Mouse (Mus musculus): Measurements from ENCODE around the gene Btbd35f11.
"Not testable (repeated sequence)": the region's sequence is repeated elsewhere in the genome, so short reads cannot be mapped to it uniquely, and the experiment has no call there.

Gene Btbd35f11

GRCm38 (mm10) chrX:3443590-3443989 is at the start of gene Btbd35f11:
Gene Btbd35f11, minus strand, starts transcription at chrX:3443690.
- ATAC-seq (ENCODE audit: insufficient number of reproducible peaks, low FRiP score, low TSS enrichment) = not testable (repeated sequence)

- ATAC-seq (ENCODE audit: insufficient number of reproducible peaks, low FRiP score, low TSS enrichment) = not testable (repeated sequence)
These were observed 33.5 kb downstream of the Btbd35f11 start for GRCm38 (mm10) chrX:3409946-3410345.
